Mouse (Mus musculus) layer of hippocampus, adult 11-12 months (tissue): Measurements from ENCODE around the gene Qrsl1.
"Not testable (repeated sequence)": the region's sequence is repeated elsewhere in the genome, so short reads cannot be mapped to it uniquely, and the experiment has no call there.

ENCODE experiments used
- DNase-seq: peaks from one replicate; pipeline ENCODE4 v3.0.0; 2022; ENCODE audit warnings: low spot score

Qrsl1 gene

GRCm38 (mm10) chr10:43901578-43902194 is at the start of gene Qrsl1, which contains the start of gene Rtn4ip1:
Gene Qrsl1, minus strand, starts transcription at chr10:43901745.
Gene Rtn4ip1, plus strand, starts transcription at chr10:43901807.
- peak; percentile 94 for DNase-seq

- no peak for DNase-seq
These were observed 43.9 kb upstream of the Qrsl1 start for GRCm38 (mm10) chr10:43945435-43945834.

- no peak for DNase-seq
These were observed 42.2 kb upstream of the Qrsl1 start for GRCm38 (mm10) chr10:43943736-43944135.

- no peak for DNase-seq
These were observed 37.7 kb upstream of the Qrsl1 start for GRCm38 (mm10) chr10:43939136-43939662.

GRCm38 (mm10) chr10:43928596-43928995 is 27.1 kb upstream of the Qrsl1 start:
- no peak for DNase-seq

GRCm38 (mm10) chr10:43927736-43928135 is 26.2 kb upstream of the Qrsl1 start:
- no peak for DNase-seq

- not testable (repeated sequence) for DNase-seq
These were observed 24.2 kb upstream of the Qrsl1 start for GRCm38 (mm10) chr10:43925776-43926175.

- no peak for DNase-seq
These were observed 21.6 kb upstream of the Qrsl1 start for GRCm38 (mm10) chr10:43923096-43923495.

- peak; percentile 78 for DNase-seq
These were observed 17.4 kb upstream of the Qrsl1 start for GRCm38 (mm10) chr10:43918696-43919608.

GRCm38 (mm10) chr10:43916737-43917136 is 15.2 kb upstream of the Qrsl1 start:
- DNase-seq: no peak

GRCm38 (mm10) chr10:43916181-43916580 is 14.6 kb upstream of the Qrsl1 start:
- no peak for DNase-seq

- DNase-seq: no peak
These were observed 10.7 kb upstream of the Qrsl1 start for GRCm38 (mm10) chr10:43912236-43912635.

GRCm38 (mm10) chr10:43910873-43911142 is 9.3 kb upstream of the Qrsl1 start:
- DNase-seq: no peak

- DNase-seq: no peak
These were observed 8.7 kb upstream of the Qrsl1 start for GRCm38 (mm10) chr10:43910032-43910872.

- DNase-seq: no peak
These were observed 3.0 kb upstream of the Qrsl1 start for GRCm38 (mm10) chr10:43904569-43904968.

- DNase-seq: no peak
These were observed 518 bp downstream of the Qrsl1 start for GRCm38 (mm10) chr10:43900883-43901570.

GRCm38 (mm10) chr10:43898276-43898675 is 3.3 kb downstream of the Qrsl1 start:
- no peak for DNase-seq

- DNase-seq: no peak
These were observed 5.5 kb downstream of the Qrsl1 start for GRCm38 (mm10) chr10:43896065-43896464.

GRCm38 (mm10) chr10:43892971-43893370 is 8.6 kb downstream of the Qrsl1 start:
- no peak for DNase-seq

GRCm38 (mm10) chr10:43888976-43889375 is 12.6 kb downstream of the Qrsl1 start:
- DNase-seq: no peak

GRCm38 (mm10) chr10:43887676-43888075 is 13.9 kb downstream of the Qrsl1 start:
- DNase-seq: no peak

- no peak for DNase-seq
These were observed 30.1 kb downstream of the Qrsl1 start for GRCm38 (mm10) chr10:43871458-43871857.
